Mouse (Mus musculus): ENCODE measurements around the gene Hivep3. TPM values are rescaled to one million over a fixed set of nuclear protein-coding genes. Genes with fewer than 3 reads are reported as not detected.

Hivep3 gene
- polyA plus RNA-seq, 1 experiment = 5.8 TPM

GRCm38 (mm10) chr4:119807359-119807758 lies 73.8 kb downstream of the Hivep3 start:
- no peak overlapping the region for H3K27ac ChIP-seq (ENCODE audit: insufficient read depth, low read depth, low read length)
- no peak for TF ChIP-seq CTCF (conservative IDR thresholded peaks at IDR 0.05; ENCODE audit: insufficient read depth, insufficient read length, low read depth, low read length)
- TF ChIP-seq POLR2A (IDR thresholded peaks at IDR 0.05; ENCODE audit: low read depth, low read length) = no peak
- H3K27me3 ChIP-seq (replicated peaks; ENCODE audit: control insufficient read depth, insufficient read depth, low read length) = no peaks in the 10 kb centered on the region
- 39% methylated on average over 2 of the region's 2 CpGs for WGBS
- no peak overlapping the region for H3K4me3 ChIP-seq (ENCODE audit: insufficient read depth, low read depth, low read length)
- DNase-seq = no peak
- H3K4me1 ChIP-seq (ENCODE audit: control insufficient read depth, insufficient read depth, low read length) = no peaks in the 10 kb centered on the region
- H3K36me3 ChIP-seq (ENCODE audit: control insufficient read depth, insufficient read depth, low read length) = no peaks in the 10 kb centered on the region

- no peaks in the 10 kb centered on the region for H3K36me3 ChIP-seq (ENCODE audit: control insufficient read depth, insufficient read depth, low read length)
- no peaks in the 10 kb centered on the region for H3K4me1 ChIP-seq (ENCODE audit: control insufficient read depth, insufficient read depth, low read length)
- no peak overlapping the region for H3K27ac ChIP-seq (ENCODE audit: insufficient read depth, low read depth, low read length)
- no peak overlapping the region for H3K4me3 ChIP-seq (ENCODE audit: insufficient read depth, low read depth, low read length)
- DNase-seq = peak; percentile 59
- H3K27me3 ChIP-seq (replicated peaks; ENCODE audit: control insufficient read depth, insufficient read depth, low read length) = no peaks in the 10 kb centered on the region
- TF ChIP-seq POLR2A (IDR thresholded peaks at IDR 0.05; ENCODE audit: low read depth, low read length) = no peak
- peak; percentile 27; the same call in 1 of the 2 replicates for TF ChIP-seq CTCF (conservative IDR thresholded peaks at IDR 0.05; ENCODE audit: insufficient read depth, insufficient read length, low read depth, low read length)
- WGBS = 41% methylated on average over 5 of the region's 5 CpGs
Measured at GRCm38 (mm10) chr4:119809245-119809644, 75.7 kb downstream of the Hivep3 start.

- Histone ChIP-seq H3K27me3 (replicated peaks; ENCODE audit: control insufficient read depth, insufficient read depth, low read length) (no peaks in the 10 kb centered on the region), H3K4me1 (ENCODE audit: control insufficient read depth, insufficient read depth, low read length) (0 out of 2 replicates have a peak, but pooled peaks cover 3% of the 10 kb centered on the region), H3K27ac (ENCODE audit: insufficient read depth, low read depth, low read length) (no peak overlapping the region), H3K36me3 (ENCODE audit: control insufficient read depth, insufficient read depth, low read length) (no peaks in the 10 kb centered on the region), H3K4me3 (ENCODE audit: insufficient read depth, low read depth, low read length) (no peak overlapping the region)
- WGBS = 34% methylated on average over 2 of the region's 2 CpGs
- DNase-seq = peak; percentile 13
- TF ChIP-seq CTCF (conservative IDR thresholded peaks at IDR 0.05; ENCODE audit: insufficient read depth, insufficient read length, low read depth, low read length) (no peak), POLR2A (IDR thresholded peaks at IDR 0.05; ENCODE audit: low read depth, low read length) (no peak)
Measured at GRCm38 (mm10) chr4:119812775-119813174, 79.2 kb downstream of the Hivep3 start.

- H3K4me1 ChIP-seq (ENCODE audit: control insufficient read depth, insufficient read depth, low read length) = 0 out of 2 replicates have a peak, but pooled peaks cover 3% of the 10 kb centered on the region
- no peak overlapping the region for H3K27ac ChIP-seq (ENCODE audit: insufficient read depth, low read depth, low read length)
- 18% methylated on average over 10 of the region's 12 CpGs for WGBS
- DNase-seq = no peak
- TF ChIP-seq CTCF (conservative IDR thresholded peaks at IDR 0.05; ENCODE audit: insufficient read depth, insufficient read length, low read depth, low read length) (no peak), POLR2A (IDR thresholded peaks at IDR 0.05; ENCODE audit: low read depth, low read length) (no peak)
- no peak overlapping the region; the same call in 1 of the 2 replicates for H3K4me3 ChIP-seq (ENCODE audit: insufficient read depth, low read depth, low read length)
- H3K27me3 ChIP-seq (replicated peaks; ENCODE audit: control insufficient read depth, insufficient read depth, low read length) = no peaks in the 10 kb centered on the region
- no peaks in the 10 kb centered on the region for H3K36me3 ChIP-seq (ENCODE audit: control insufficient read depth, insufficient read depth, low read length)
Measured at GRCm38 (mm10) chr4:119813500-119814184, 80.1 kb downstream of the Hivep3 start.

- no peak overlapping the region for H3K27ac ChIP-seq (ENCODE audit: insufficient read depth, low read depth, low read length)
- no peaks in the 10 kb centered on the region for H3K27me3 ChIP-seq (replicated peaks; ENCODE audit: control insufficient read depth, insufficient read depth, low read length)
- H3K4me3 ChIP-seq (ENCODE audit: insufficient read depth, low read depth, low read length) = peak overlapping the region; percentile 75
- 2% methylated on average over 47 of the region's 47 CpGs for WGBS
- H3K36me3 ChIP-seq (ENCODE audit: control insufficient read depth, insufficient read depth, low read length) = no peaks in the 10 kb centered on the region
- peak; percentile 19 for DNase-seq
- no peak for TF ChIP-seq CTCF (conservative IDR thresholded peaks at IDR 0.05; ENCODE audit: insufficient read depth, insufficient read length, low read depth, low read length)
- no peak for TF ChIP-seq POLR2A (IDR thresholded peaks at IDR 0.05; ENCODE audit: low read depth, low read length)
- H3K4me1 ChIP-seq (ENCODE audit: control insufficient read depth, insufficient read depth, low read length) = 0 out of 2 replicates have a peak, but pooled peaks cover 3% of the 10 kb centered on the region
Measured at GRCm38 (mm10) chr4:119814185-119815132, 80.9 kb downstream of the Hivep3 start.

GRCm38 (mm10) chr4:119815133-119815792 lies 81.7 kb downstream of the Hivep3 start:
- DNase-seq = no peak
- 24% methylated on average over 7 of the region's 7 CpGs for WGBS

More at GRCm38 (mm10) chr4:119815133-119815792, 81.7 kb downstream of the Hivep3 start:
- H3K4me1 ChIP-seq (ENCODE audit: control insufficient read depth, insufficient read depth, low read length) = 0 out of 2 replicates have a peak, but pooled peaks cover 3% of the 10 kb centered on the region
- H3K36me3 ChIP-seq (ENCODE audit: control insufficient read depth, insufficient read depth, low read length) = no peaks in the 10 kb centered on the region
- TF ChIP-seq POLR2A (IDR thresholded peaks at IDR 0.05; ENCODE audit: low read depth, low read length) (no peak), CTCF (conservative IDR thresholded peaks at IDR 0.05; ENCODE audit: insufficient read depth, insufficient read length, low read depth, low read length) (no peak)
- H3K27ac ChIP-seq (ENCODE audit: insufficient read depth, low read depth, low read length) = no peak overlapping the region
- no peaks in the 10 kb centered on the region for H3K27me3 ChIP-seq (replicated peaks; ENCODE audit: control insufficient read depth, insufficient read depth, low read length)
- peak overlapping the region; percentile 75 for H3K4me3 ChIP-seq (ENCODE audit: insufficient read depth, low read depth, low read length)
